Mouse (Mus musculus) c-Kit-positive CD71-positive TER-119-positive erythroid progenitor cells, embryonic 14.5 days (primary cell): ENCODE measurements at regions not wholly inside any gene's neighbourhood (a gene's known extent, or its start where the extent isn't known, plus 50 kb on each side); places are given as distances from the start of the nearest gene placed in this dataset.

Experiments
- DNase-seq: peaks from one replicate; pipeline ENCODE4 v3.0.0-alpha.2; 2013; ENCODE audit warnings: low spot score

GRCm38 (mm10) chr17:4804013-4804412 is 190.1 kb upstream of the Arid1b start:
- no peak for DNase-seq

- DNase-seq = no peak
Observed at GRCm38 (mm10) chr17:4806051-4806450, 188.1 kb upstream of the Arid1b start.

- DNase-seq = no peak
Observed at GRCm38 (mm10) chr17:4808926-4809325, 185.2 kb upstream of the Arid1b start.

- no peak for DNase-seq
Observed at GRCm38 (mm10) chr17:4813232-4813631, 180.9 kb upstream of the Arid1b start.

GRCm38 (mm10) chr17:4813666-4814065 is 180.5 kb upstream of the Arid1b start:
- DNase-seq = no peak

- no peak for DNase-seq
Observed at GRCm38 (mm10) chr17:4825221-4825895, 168.8 kb upstream of the Arid1b start.

GRCm38 (mm10) chr17:4834065-4834464 is 160.1 kb upstream of the Arid1b start:
- DNase-seq = no peak

GRCm38 (mm10) chr17:4834571-4834970 is 159.6 kb upstream of the Arid1b start:
- DNase-seq = no peak

- no peak for DNase-seq
Observed at GRCm38 (mm10) chr17:4835065-4835705, 158.9 kb upstream of the Arid1b start.

- DNase-seq = no peak
Observed at GRCm38 (mm10) chr17:4840123-4840522, 154.0 kb upstream of the Arid1b start.

- no peak for DNase-seq
Observed at GRCm38 (mm10) chr17:4858304-4858703, 135.8 kb upstream of the Arid1b start.

GRCm38 (mm10) chr17:4864901-4865300 is 129.2 kb upstream of the Arid1b start:
- DNase-seq = no peak

- no peak for DNase-seq
Observed at GRCm38 (mm10) chr17:4865621-4866020, 128.5 kb upstream of the Arid1b start.

GRCm38 (mm10) chr17:4866026-4866896 is 127.9 kb upstream of the Arid1b start:
- no peak for DNase-seq

GRCm38 (mm10) chr17:4867083-4867482 is 127.0 kb upstream of the Arid1b start:
- no peak for DNase-seq

GRCm38 (mm10) chr17:4867754-4868445 is 126.2 kb upstream of the Arid1b start:
- DNase-seq = no peak

- DNase-seq = no peak
Observed at GRCm38 (mm10) chr17:4868446-4868825, 125.7 kb upstream of the Arid1b start.

- DNase-seq = no peak
Observed at GRCm38 (mm10) chr17:4868861-4869260, 125.3 kb upstream of the Arid1b start.

GRCm38 (mm10) chr17:4871267-4871666 is 122.9 kb upstream of the Arid1b start:
- DNase-seq = no peak

- DNase-seq = no peak
Observed at GRCm38 (mm10) chr17:4874459-4874858, 119.7 kb upstream of the Arid1b start.

GRCm38 (mm10) chr17:4875086-4876046 is 118.8 kb upstream of the Arid1b start:
- DNase-seq = no peak
